Mouse (Mus musculus): ENCODE measurements at regions not wholly inside any gene's neighbourhood (a gene's known extent, or its start where the extent isn't known, plus 50 kb on each side); places are given as distances from the start of the nearest gene placed in this dataset.

DNA sequence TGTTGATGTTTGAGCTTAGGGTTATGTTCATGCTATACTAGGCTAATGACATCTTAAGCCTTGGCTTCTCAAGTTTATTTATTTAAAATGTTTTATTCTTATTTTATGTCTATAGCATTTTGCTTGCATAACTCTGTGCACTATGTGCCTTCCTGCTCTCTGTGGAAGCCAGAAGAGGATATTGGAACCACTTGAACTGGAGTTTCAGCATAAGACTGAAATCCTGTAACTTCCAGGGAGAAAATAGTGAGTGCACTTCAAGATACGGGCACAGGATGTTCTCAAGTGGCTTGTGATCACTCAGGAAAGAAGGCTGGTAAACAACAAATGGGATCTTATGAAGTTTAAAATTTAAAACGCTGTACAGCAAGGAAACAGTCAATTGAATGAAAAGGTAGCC, 257.0 kb upstream of the Gm10131 start:
- TF ChIP-seq CTCF (IDR thresholded peaks at IDR 0.05; ENCODE audit: control insufficient read depth, insufficient read depth, insufficient replicate concordance, low read depth, low read length): no peak
- no peak for TF ChIP-seq POLR2A (IDR thresholded peaks at IDR 0.05; ENCODE audit: control insufficient read depth, low read depth, low read length)

Measured in testis, adult 2 months (tissue).